Mouse (Mus musculus) cerebellum, adult (tissue): ENCODE results near the gene Kmt2d.

Source experiments
- ATAC-seq: cut with Nextera tagmentation; 2 replicates; pipeline ENCODE4 v1.9.2; 2017; ENCODE audit warnings: mild to moderate bottlenecking, moderate library complexity, mixed read lengths; ENCODE audit not compliant: insufficient number of reproducible peaks, low FRiP score, low TSS enrichment

Kmt2d gene

DNA sequence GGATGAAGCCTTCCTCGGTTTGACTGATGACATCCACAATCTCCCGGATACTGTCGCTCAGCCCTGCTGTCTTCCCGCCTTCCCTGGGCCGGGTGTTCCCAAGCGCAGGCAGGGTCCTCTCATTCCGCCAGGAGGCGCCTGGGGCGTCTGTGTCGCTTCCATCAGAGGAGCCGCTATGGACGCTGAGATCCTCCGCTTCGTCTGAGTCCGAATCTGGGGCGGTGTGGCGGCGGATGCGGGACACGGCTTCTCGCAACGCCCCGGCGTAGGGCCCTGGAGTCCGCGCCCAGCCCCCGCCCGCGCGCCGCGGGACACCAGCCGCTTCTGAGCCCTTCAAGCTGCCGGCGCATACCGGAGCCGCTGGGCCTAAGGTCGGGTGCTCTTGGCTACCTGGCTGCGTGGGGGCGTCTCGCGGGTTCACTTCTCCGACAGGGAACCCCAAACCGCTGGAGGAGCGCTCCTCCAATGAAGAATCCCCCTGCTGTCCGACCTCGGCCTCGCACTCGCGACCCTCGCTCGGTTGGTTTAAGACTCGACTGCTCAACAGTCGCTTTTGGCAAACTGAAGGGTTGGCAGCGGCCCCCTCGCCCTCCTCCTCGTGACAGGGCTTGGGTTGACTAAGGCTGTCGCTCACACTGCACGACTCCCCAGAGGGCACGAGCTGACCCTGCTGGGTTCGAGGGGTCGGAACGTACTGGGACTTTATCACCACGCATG is 65.5 kb downstream of the Kmt2d start:
- no peak for ATAC-seq

DNA sequence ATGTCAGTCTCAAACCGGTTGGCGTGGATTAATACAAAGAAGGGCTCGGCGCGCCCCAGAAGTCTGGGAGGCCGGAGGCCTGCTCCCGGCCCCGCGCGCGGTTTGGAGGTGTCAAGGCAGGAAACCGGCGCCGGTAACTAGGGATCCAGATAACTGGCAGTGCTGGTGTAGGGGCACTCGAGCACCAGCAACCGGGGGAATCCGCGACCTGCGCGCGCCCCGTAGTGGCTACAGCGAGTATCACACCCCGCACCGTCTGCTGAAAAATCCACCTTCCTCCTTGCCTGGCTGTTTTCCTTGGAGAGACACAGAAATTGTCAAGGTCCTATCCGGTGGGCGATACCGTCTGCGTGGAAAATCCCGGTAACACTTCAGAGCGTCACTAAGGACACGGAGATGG is 67.0 kb downstream of the Kmt2d start:
- peak; percentile 38; the same call in 1 of the 2 replicates for ATAC-seq

DNA sequence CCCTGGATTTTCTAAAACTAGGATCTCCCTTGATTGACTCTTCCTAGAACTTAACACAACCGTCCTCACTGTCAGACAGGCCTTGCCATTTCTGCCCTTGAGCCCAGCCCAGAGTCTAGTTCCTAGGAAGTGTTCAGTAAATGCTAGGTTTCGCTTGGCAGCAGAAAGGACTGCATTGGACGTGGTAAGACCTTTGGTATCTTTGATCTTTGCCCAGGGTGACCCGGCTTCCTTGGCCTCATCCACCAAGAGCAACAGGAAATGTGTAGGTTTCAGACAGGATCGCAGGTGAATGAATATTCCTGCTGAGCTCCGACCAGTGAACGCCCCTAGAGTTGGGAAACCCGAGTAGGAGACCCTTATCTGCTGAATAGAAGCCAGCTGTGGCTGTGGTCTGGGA is 68.1 kb downstream of the Kmt2d start:
- no peak for ATAC-seq

DNA sequence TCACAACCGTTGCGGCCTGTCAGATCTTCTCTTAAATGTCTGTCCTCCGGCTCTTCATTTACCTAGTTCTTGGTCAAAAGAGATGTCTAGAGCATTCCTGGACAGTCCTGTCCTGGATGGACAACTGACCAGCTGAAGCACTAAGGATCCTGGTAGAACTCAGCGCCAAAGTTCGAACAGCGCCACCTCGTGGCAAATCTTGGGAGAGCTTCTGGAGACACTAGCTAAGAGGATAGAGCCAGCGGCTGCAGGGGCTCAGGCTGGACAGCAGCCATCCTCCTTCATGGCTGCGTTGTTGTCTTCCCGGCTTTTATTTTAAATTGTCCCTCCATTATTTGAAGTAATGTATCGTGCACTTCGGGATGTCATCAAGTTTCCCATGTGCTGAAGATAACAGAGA is 71.6 kb downstream of the Kmt2d start:
- ATAC-seq: 0 out of 2 replicates have a peak, but pooled peaks have one; percentile 47

DNA sequence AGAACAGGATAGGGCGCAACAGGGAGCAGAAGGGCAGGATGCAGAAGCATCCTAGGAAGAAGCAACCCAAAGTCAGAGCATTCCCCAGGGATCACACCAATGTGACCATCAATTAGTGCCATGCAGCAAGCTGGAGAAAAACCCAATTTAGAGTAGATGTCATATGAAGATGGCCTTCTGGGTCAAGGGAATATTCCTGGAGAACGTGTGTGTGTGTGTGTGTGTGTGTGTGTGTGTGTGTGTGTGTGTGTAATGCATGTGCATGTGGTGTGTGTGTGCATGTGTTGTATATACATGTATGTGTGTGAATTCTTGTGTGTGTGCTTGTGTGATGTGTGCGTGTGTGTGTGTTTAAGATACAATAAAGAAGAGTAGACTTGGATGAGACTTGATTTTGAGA is 72.1 kb downstream of the Kmt2d start:
- no peak for ATAC-seq

DNA sequence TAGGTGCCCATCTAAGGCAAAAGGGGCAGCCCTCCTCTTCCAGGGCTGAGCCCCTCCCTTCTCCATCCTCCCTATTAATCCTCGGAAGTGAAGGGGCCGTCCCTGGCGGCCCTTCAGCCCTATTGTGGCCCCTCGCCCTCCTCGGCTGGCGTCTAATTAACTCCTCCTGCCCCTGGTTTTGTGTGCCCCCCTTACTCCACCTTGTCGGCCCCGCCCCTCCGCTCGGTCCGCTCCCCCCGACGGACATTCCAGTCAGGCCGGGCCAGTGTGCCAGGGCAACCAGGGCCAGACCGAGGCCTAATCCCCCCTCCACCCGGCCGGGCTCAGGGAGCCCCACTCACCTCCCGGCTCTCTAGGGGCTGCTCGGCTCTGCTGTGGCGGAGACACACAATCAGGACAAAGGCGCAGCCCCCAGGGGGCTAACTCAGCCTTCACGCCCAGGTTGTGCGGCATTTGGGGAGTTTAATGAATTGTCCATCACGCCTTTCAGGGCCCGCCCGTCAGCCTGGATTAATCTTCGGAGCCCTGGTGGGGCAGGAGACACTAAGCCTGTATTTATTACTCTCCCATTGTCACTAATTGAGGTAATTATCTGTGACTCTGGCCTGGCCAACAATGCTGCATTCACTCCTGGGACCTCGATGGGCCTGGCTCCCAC is 73.0 kb downstream of the Kmt2d start:
- ATAC-seq: no peak

DNA sequence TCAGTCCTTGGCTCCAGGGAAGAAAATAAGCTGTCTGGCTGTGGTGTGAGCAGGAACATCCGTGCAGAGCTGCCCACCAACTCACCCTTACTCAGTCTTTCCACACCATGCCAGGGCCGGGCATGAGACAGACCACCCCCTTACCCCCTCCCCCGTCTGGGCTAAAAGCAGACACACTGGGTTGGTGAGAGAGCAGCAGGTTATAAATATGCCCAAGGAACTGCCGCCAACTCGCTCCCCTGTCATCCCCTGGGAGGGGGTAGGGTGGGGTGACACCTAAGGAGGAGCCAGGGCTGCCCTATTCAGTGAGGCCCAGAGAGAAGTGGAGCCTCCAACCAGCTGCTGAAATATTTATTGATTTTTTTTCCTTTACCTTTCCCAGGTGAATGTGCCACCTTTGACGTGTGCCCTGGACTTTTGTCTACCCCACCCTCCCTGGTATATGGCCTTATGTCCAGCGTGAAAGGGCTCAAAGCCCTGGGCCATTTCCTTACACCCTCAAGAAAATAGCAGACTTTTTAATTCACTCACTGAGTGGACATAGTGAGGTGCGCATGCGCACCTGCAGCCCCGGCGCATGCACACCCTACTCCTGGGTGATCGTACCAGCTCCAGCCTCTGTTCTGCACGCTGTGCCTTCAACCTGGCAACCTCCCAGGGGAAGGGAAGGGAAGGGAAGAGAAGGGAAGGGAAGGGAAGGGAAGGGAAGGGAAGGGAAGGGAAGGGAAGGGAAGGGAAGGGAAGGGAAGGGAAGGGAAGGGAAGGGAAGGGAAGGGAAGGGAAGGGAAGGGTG is 74.0 kb downstream of the Kmt2d start:
- ATAC-seq: no peak

DNA sequence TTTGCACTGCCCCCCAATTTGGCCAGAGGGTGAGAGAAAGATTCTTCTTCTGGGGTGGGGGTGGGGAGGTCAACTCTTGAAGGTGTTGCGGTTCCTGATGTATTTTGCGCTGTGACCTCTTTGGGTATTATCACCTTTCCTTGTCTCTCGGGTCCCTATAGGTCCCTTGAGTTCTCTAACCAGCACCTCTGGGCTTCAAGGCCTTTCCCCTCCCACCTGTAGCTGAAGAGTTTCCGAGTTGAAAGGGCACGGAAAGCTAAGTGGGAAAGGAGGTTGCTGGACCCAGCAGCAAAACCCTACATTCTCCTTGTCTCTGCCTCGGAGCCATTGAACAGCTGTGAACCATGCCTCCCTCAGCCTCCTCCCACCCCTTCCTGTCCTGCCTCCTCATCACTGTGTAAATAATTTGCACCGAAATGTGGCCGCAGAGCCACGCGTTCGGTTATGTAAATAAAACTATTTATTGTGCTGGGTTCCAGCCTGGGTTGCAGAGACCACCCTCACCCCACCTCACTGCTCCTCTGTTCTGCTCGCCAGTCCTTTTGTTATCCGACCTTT is 77.8 kb downstream of the Kmt2d start:
- ATAC-seq: no peak

GRCm38 (mm10) chr15:98792233-98793020 is 78.6 kb downstream of the Kmt2d start:
- no peak for ATAC-seq

DNA sequence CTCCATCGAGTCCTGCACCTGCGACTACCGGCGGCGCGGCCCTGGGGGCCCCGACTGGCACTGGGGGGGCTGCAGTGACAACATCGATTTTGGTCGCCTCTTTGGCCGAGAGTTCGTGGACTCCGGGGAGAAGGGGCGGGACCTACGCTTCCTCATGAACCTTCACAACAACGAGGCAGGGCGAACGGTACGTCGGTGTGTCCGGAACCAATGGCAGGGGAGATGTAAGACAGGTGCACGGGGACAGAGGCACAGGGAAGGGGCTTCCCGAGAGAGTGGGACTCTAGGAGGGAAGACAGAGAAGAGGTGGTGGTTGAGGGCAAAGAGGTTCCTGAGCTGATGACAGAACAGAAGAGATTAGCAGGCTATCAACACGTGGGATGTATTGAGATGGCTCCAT is 79.2 kb downstream of the Kmt2d start:
- ATAC-seq: no peak

DNA sequence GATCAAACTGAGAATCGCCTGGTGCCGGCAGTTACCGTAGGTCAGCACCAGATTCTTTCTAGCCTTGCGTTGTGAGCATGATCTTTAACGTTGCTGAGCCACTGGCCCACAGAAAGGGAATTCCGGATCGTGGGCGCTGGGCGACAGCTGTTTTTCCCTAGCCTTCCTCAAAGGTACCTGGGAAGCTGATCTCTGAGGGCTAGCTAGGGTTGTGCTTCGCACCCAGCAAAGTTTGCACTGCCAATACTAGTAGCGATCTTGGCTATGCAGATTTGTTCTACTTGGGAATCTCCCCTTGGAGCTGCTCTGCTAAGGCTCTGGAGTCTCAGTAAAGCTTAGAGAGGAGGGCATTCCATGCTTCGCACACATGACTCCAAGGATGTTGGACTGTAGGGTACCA is 79.8 kb downstream of the Kmt2d start:
- ATAC-seq: no peak

GRCm38 (mm10) chr15:98790761-98791160 is 80.2 kb downstream of the Kmt2d start:
- ATAC-seq: no peak

- ATAC-seq: no peak
Measured at GRCm38 (mm10) chr15:98789661-98790535, 81.1 kb downstream of the Kmt2d start, which contains the start of gene Wnt1. Wnt1 (plus strand) TSS chr15:98789857.

GRCm38 (mm10) chr15:98788972-98789660 is 81.9 kb downstream of the Kmt2d start:
- ATAC-seq: no peak

- ATAC-seq: no peak
Measured at GRCm38 (mm10) chr15:98787930-98788329, 83.1 kb downstream of the Kmt2d start.

DNA sequence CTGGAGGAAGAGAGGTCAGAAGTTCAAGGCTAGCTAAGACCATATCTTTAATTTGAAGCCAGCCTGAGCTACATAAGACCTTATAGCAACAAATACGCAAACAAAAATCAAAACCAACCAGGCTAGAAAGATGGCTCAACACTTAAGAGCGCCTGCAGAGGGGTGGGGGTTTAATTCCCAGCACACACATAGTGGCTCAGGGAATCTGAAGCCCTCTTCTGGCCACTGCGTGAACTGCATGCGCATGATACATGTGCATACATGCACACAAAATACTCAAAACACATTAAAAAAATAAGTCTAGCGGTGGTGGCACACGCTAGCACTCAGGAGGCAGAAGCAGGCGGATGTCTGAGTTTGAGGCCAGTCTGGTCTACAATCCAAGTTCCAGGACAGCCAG is 85.3 kb downstream of the Kmt2d start:
- no peak for ATAC-seq
